Mouse (Mus musculus): Measurements from ENCODE around the gene Reps2.

DNA sequence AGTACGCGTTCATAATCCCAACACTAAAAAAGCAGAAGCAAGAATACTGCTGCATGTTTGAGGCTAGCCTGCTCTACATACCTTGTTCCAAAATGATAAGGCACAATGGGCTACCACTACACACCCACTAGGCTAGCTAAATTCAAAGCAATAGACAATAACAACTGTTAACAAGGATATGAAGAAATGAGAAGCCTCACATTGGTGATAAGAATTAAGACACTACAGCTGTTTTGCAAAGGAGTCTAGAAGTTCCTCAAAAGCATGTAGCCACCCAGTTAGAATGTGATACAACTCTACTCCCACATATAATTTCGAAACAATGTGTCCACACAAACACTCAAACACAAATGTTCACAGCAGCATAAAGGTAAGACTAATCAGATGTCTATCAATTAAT is 24.9 kb downstream of the Reps2 start:
- TF ChIP-seq GATA1 (IDR thresholded peaks at IDR 0.05; ENCODE audit: borderline replicate concordance, low read length) (no peak), FLI1 (IDR thresholded peaks at IDR 0.05; ENCODE audit: low read length) (no peak)

All from megakaryocyte, embryonic 14.5 days (primary cell).